Comparison of ENCODE assay signal across 9 mouse cellular contexts in genomic region chr4:107737907-107738306, GRCm38 (mm10). TPM values are rescaled to one million over a fixed set of nuclear protein-coding genes. Genes with fewer than 3 reads are reported as not detected.
DNase-seq lines count a peak whose midpoint lies in the region; ATAC-seq and TF ChIP-seq lines count a peak whose summit lies in the region.
"Had no signal": no experiment of that assay in that cellular context is flagged by ENCODE, and none has a peak within 500 bp of the region (broad histone marks: within the 10 kb centered on the region; RNA-seq: fewer than 3 reads in every experiment).

No protein-coding gene starts in this region.

- no peak for TF ChIP-seq EP300 in CH12.LX (IDR thresholded peaks at IDR 0.05; ENCODE audit: low read length)
- no peak for TF ChIP-seq EP300 in liver, embryonic 14.5 days (IDR thresholded peaks at IDR 0.05; ENCODE audit: low read depth)

- intact Hi-C loops in heart, postnatal 14 days (cut with DNase I) = loop anchor here (1.0 kb wide), 1 partner anchor 107 kb away; no protein-coding TSS in a partner anchor

- in situ Hi-C loops in CH12.LX (cut with MboI; ENCODE audit: low pct_ligation_motif_present, low pct_unique_long_range_greater_than_20kb, low sequenced_read_pairs) = no loop called here

- no peak overlapping the region for H3K9ac ChIP-seq in CH12.LX (ENCODE audit: insufficient read depth, low read depth)
- H3K9ac ChIP-seq in forebrain, embryonic 13.5 days = no peak overlapping the region
- no peak overlapping the region for H3K9ac ChIP-seq in liver, embryonic 14.5 days (replicated peaks)
- H3K9ac ChIP-seq in neural tube, embryonic 12.5 days = no peak overlapping the region
- H3K9ac ChIP-seq in stomach, embryonic 16.5 days (ENCODE audit: low read length) = no peak overlapping the region

- H3K4me1 ChIP-seq in CH12.LX (ENCODE audit: control insufficient read depth in 1 of 2, insufficient read depth in 2 of 2) = 0 out of 4 replicates have a peak, but pooled peaks cover 0 to 2% of the 10 kb centered on the region in 2 experiments
- peaks cover 48% of the 10 kb centered on the region for H3K4me1 ChIP-seq in forebrain, embryonic 13.5 days
- no peaks in the 10 kb centered on the region for H3K4me1 ChIP-seq in liver, embryonic 14.5 days (replicated peaks; ENCODE audit: control insufficient read depth in 2 of 2, insufficient read depth in 2 of 2, low read length in 1 of 2)
- H3K4me1 ChIP-seq in neural tube, embryonic 12.5 days = peaks cover 12% of the 10 kb centered on the region
- no peaks in the 10 kb centered on the region for H3K4me1 ChIP-seq in stomach, embryonic 16.5 days (ENCODE audit: control insufficient read depth, insufficient read depth, low read length)

- H3K36me3 ChIP-seq in CH12.LX (replicated peaks in 1 of 2; ENCODE audit: control insufficient read depth in 1 of 2, insufficient read depth in 1 of 2, low read length in 1 of 2) = no peaks in the 10 kb centered on the region
- no peaks in the 10 kb centered on the region for H3K36me3 ChIP-seq in forebrain, embryonic 13.5 days (ENCODE audit: poor library complexity, severe bottlenecking)
- no peaks in the 10 kb centered on the region for H3K36me3 ChIP-seq in liver, embryonic 14.5 days (replicated peaks; ENCODE audit: control insufficient read depth, insufficient read depth, low read depth)
- no peaks in the 10 kb centered on the region for H3K36me3 ChIP-seq in neural tube, embryonic 12.5 days
- no peaks in the 10 kb centered on the region for H3K36me3 ChIP-seq in stomach, embryonic 16.5 days (ENCODE audit: control insufficient read depth, insufficient read depth, low read length)

- H3K9me3 ChIP-seq in CH12.LX (replicated peaks; ENCODE audit: low read length) = no peaks in the 10 kb centered on the region
- no peaks in the 10 kb centered on the region for H3K9me3 ChIP-seq in forebrain, embryonic 13.5 days (replicated peaks)
- no peaks in the 10 kb centered on the region for H3K9me3 ChIP-seq in liver, embryonic 14.5 days (ENCODE audit: control insufficient read depth, low read length)
- H3K9me3 ChIP-seq in neural tube, embryonic 12.5 days = no peaks in the 10 kb centered on the region
- H3K9me3 ChIP-seq in stomach, embryonic 16.5 days (replicated peaks; ENCODE audit: control insufficient read depth, low read length) = no peaks in the 10 kb centered on the region

- H3K4me2 ChIP-seq in CH12.LX (ENCODE audit: insufficient read depth, low read depth, poor library complexity, severe bottlenecking) = no peak overlapping the region
- H3K4me2 ChIP-seq in forebrain, embryonic 13.5 days = no peak overlapping the region
- H3K4me2 ChIP-seq in liver, embryonic 14.5 days (ENCODE audit: low read depth) = no peak overlapping the region
- H3K4me2 ChIP-seq in neural tube, embryonic 12.5 days (replicated peaks) = no peak overlapping the region
- no peak overlapping the region for H3K4me2 ChIP-seq in stomach, embryonic 16.5 days (ENCODE audit: low read depth, low read length)

- no peak overlapping the region for H3K4me3 ChIP-seq in CH12.LX (replicated peaks in 1 of 3; ENCODE audit: low read depth in 2 of 3, low read length in 2 of 3, poor library complexity in 1 of 3)
- H3K4me3 ChIP-seq in forebrain, embryonic 13.5 days = no peak overlapping the region
- no peak overlapping the region for H3K4me3 ChIP-seq in liver, embryonic 14.5 days (ENCODE audit: insufficient read depth in 1 of 2, low read depth in 2 of 2, low read length in 2 of 2)
- no peak overlapping the region for H3K4me3 ChIP-seq in neural tube, embryonic 12.5 days
- H3K4me3 ChIP-seq in stomach, embryonic 16.5 days (replicated peaks; ENCODE audit: low read length) = no peak overlapping the region
- H3K4me3 ChIP-seq: erythroblast, embryonic 14.5 days had no signal

- H3K27ac ChIP-seq in CH12.LX (ENCODE audit: insufficient read depth, low read depth) = no peak overlapping the region
- H3K27ac ChIP-seq in forebrain, embryonic 13.5 days = 0 out of 2 replicates have a peak overlapping the region, but pooled peaks have one; percentile 35
- no peak overlapping the region for H3K27ac ChIP-seq in liver, embryonic 14.5 days
- no peak overlapping the region for H3K27ac ChIP-seq in neural tube, embryonic 12.5 days
- H3K27ac ChIP-seq in stomach, embryonic 16.5 days (ENCODE audit: low read length) = no peak overlapping the region

- peak; percentile 74 for ATAC-seq in forebrain, embryonic 13.5 days
- ATAC-seq in liver, embryonic 14.5 days (ENCODE audit: insufficient read depth) = peak; percentile 60; the same call in 1 of the 2 replicates
- ATAC-seq in neural tube, embryonic 12.5 days (ENCODE audit: low FRiP score, low read depth) = peak; percentile 80
- ATAC-seq in stomach, embryonic 16.5 days (ENCODE audit: insufficient read depth, low FRiP score) = peak; percentile 66; the same call in 1 of the 2 replicates

- peak; percentile 97 for TF ChIP-seq RAD21 in CH12.LX (IDR thresholded peaks at IDR 0.05; ENCODE audit: low read depth, low read length)

- peaks cover 2% of the 10 kb centered on the region for H3K27me3 ChIP-seq in CH12.LX (replicated peaks)
- 0 out of 2 replicates have a peak, but pooled peaks cover 1% of the 10 kb centered on the region for H3K27me3 ChIP-seq in forebrain, embryonic 13.5 days
- H3K27me3 ChIP-seq in liver, embryonic 14.5 days (ENCODE audit: control insufficient read depth, insufficient read depth, low read length) = no peaks in the 10 kb centered on the region
- no peaks in the 10 kb centered on the region for H3K27me3 ChIP-seq in neural tube, embryonic 12.5 days (replicated peaks)
- H3K27me3 ChIP-seq in stomach, embryonic 16.5 days (ENCODE audit: control insufficient read depth, insufficient read depth, low read length) = no peaks in the 10 kb centered on the region

- dilution Hi-C loops in CH12.LX (cut with MboI; ENCODE audit: extremely low pct_ligation_motif_present, extremely low pct_unique_long_range_greater_than_20kb, low sequenced_read_pairs) = no loop called here

- DNase-seq in CH12.LX (ENCODE audit: extremely low read depth) = peak; percentile 72
- DNase-seq in c-Kit-positive CD71-positive TER-119-positive erythroid progenitor cells, embryonic 14.5 days (ENCODE audit: low spot score) = peak; percentile 72
- peak; percentile 85 to 92 for DNase-seq in heart, postnatal 14 days
- DNase-seq in kidney, postnatal 4 days = peak; percentile 88
- peak; percentile 42 to 45 (median 44) for DNase-seq in liver, embryonic 14.5 days (ENCODE audit: low read depth in 3 of 3, low spot score in 3 of 3)

- peak; percentile 71 to 96 for TF ChIP-seq CTCF in CH12.LX (conservative IDR thresholded peaks at IDR 0.05 in 1 of 2, IDR thresholded peaks at IDR 0.05 in 1 of 2; ENCODE audit: low read depth in 2 of 2, low read length in 2 of 2)
- peak; percentile 98 for TF ChIP-seq CTCF in liver, embryonic 14.5 days (IDR thresholded peaks at IDR 0.05; ENCODE audit: low read depth)

- H3K79me2 ChIP-seq in CH12.LX (replicated peaks; ENCODE audit: control insufficient read depth, extremely low read depth, insufficient read depth, poor library complexity, severe bottlenecking) = no peaks in the 10 kb centered on the region

- TF ChIP-seq POLR2A in CH12.LX (IDR thresholded peaks at IDR 0.05; ENCODE audit: low read depth, low read length) = no peak

- WGBS in forebrain, embryonic 13.5 days = 9% methylated on average over 6 of the region's 6 CpGs
- 3% methylated on average over 6 of the region's 6 CpGs for WGBS in liver, embryonic 14.5 days (ENCODE audit: insufficient replicate concordance)
- WGBS in neural tube, embryonic 12.5 days = 11% methylated on average over 6 of the region's 6 CpGs
- WGBS in stomach, embryonic 16.5 days = 7% methylated on average over 6 of the region's 6 CpGs

TF ChIP-seq in CH12.LX, 34 proteins besides CTCF, POLR2A, EP300 and RAD21 (continues in another document):
- TF ChIP-seq USF1 (IDR thresholded peaks at IDR 0.05; ENCODE audit: low read depth, low read length) (no peak), MEF2A (IDR thresholded peaks at IDR 0.05; ENCODE audit: borderline replicate concordance, low read depth, low read length) (no peak), IRF4 (IDR thresholded peaks at IDR 0.05; ENCODE audit: low read depth, low read length) (0 out of 2 replicates have a peak, but pooled peaks have one; percentile 40), RCOR1 (conservative IDR thresholded peaks at IDR 0.05; ENCODE audit: low read depth, low read length) (no peak), SIN3A (IDR thresholded peaks at IDR 0.05; ENCODE audit: low read length) (no peak), ZNF384 (IDR thresholded peaks at IDR 0.05; ENCODE audit: low read depth, low read length) (peak; percentile 23; the same call in 1 of the 2 replicates), ELF1 (IDR thresholded peaks at IDR 0.05; ENCODE audit: low read depth, low read length) (0 out of 2 replicates have a peak, but pooled peaks have one; percentile 21), ZC3H11A (IDR thresholded peaks at IDR 0.05; ENCODE audit: low read depth, low read length) (peak; percentile 84), MYC (IDR thresholded peaks at IDR 0.05; ENCODE audit: low read depth, low read length) (no peak), ETS1 (conservative IDR thresholded peaks at IDR 0.05; ENCODE audit: low read depth, low read length) (no peak), MAZ (IDR thresholded peaks at IDR 0.05; ENCODE audit: low read depth, low read length) (0 out of 2 replicates have a peak, but pooled peaks have one; percentile 32), NELFE (IDR thresholded peaks at IDR 0.05; ENCODE audit: low read depth, low read length) (peak; percentile 56; the same call in 1 of the 2 replicates), CHD1 (IDR thresholded peaks at IDR 0.05; ENCODE audit: low read depth, low read length) (no peak), HCFC1 (IDR thresholded peaks at IDR 0.05; ENCODE audit: low read depth, low read length) (no peak), SMC3 (IDR thresholded peaks at IDR 0.05; ENCODE audit: low read depth, low read length) (peak; percentile 98), MAFK (IDR thresholded peaks at IDR 0.05; ENCODE audit: insufficient replicate concordance, low read length) (no peak), GABPA (IDR thresholded peaks at IDR 0.05; ENCODE audit: insufficient replicate concordance, low read depth, low read length) (no peak), MAX (IDR thresholded peaks at IDR 0.05; ENCODE audit: low read length) (0 out of 2 replicates have a peak, but pooled peaks have one; percentile 37)

RNA-seq across cellular contexts. Expression of gene Dmrtb1, which starts 53.9 kb away (rescaled TPM):
- total RNA-seq in CH12.LX (2012; rRNA removed) = not detected in 2 replicates
- total RNA-seq in CH12.LX (2014; rRNA removed) = not detected in 2 replicates
- polyA plus RNA-seq in CH12.LX (2012; ENCODE audit: insufficient read length, low read depth) = not detected in 2 replicates
- polyA plus RNA-seq in forebrain, embryonic 13.5 days (2015; fragmentation: Nextera tagmentation; extraction: Ambion mirVana) = 32.9 and 38.8 TPM in 2 replicates
- total RNA-seq in heart, postnatal 14 days (2021) = not detected
- 0.03 and 0.08 TPM in 2 replicates for polyA plus RNA-seq in liver, embryonic 14.5 days (2012; rRNA removed)
- polyA plus RNA-seq in liver, embryonic 14.5 days (2014; fragmentation: Nextera tagmentation; extraction: Ambion mirVana) = not detected in 2 replicates
- 19.1 and 23.3 TPM in 2 replicates for polyA plus RNA-seq in neural tube, embryonic 12.5 days (2016; fragmentation: Nextera tagmentation; extraction: Ambion mirVana)
- polyA plus RNA-seq in stomach, embryonic 16.5 days (2015; fragmentation: Nextera tagmentation; extraction: Ambion mirVana) = not detected in 2 replicates

Comparison
In these comparisons a context has a peak if more than half of its experiments do, and no peak if none do; other contexts are left out.
1. RNA of gene Dmrtb1, which starts 53.9 kb away (polyA plus RNA-seq): 32.9 to 38.8 TPM in forebrain, embryonic 13.5 days and 19.1 to 23.3 TPM in neural tube, embryonic 12.5 days; 0.03 to 0.08 TPM in liver, embryonic 14.5 days, not detected in CH12.LX and not detected in stomach, embryonic 16.5 days; every median in the first group is over 10 times any median in the second.
2. Peak in every context shown above with its lines, with median percentiles within 50 percentile points of each other: DNase-seq and ATAC-seq.